Mouse (Mus musculus): Measurements from ENCODE around the gene Gabrb3. TPM values are rescaled to one million over a fixed set of nuclear protein-coding genes. Genes with fewer than 3 reads are reported as not detected.

Gene Gabrb3
- polyA plus RNA-seq, 1 experiment from 2014 or later = 14.2 TPM

GRCm38 (mm10) chr7:57564403-57564802 lies 144.9 kb downstream of the Gabrb3 start:
- no peak for ATAC-seq (ENCODE audit: insufficient read depth, low FRiP score, low TSS enrichment)
- Histone ChIP-seq H3K4me3 (ENCODE audit: low read depth, low read length) (no peak overlapping the region), H3K9me3 (ENCODE audit: control insufficient read depth, low read length) (no peaks in the 10 kb centered on the region), H3K4me1 (ENCODE audit: control insufficient read depth, insufficient read depth, low read length) (no peaks in the 10 kb centered on the region), H3K4me2 (ENCODE audit: low read depth) (no peak overlapping the region), H3K9ac (ENCODE audit: low read length) (no peak overlapping the region), H3K36me3 (ENCODE audit: control insufficient read depth, insufficient read depth, low read length) (no peaks in the 10 kb centered on the region), H3K27me3 (ENCODE audit: control insufficient read depth, insufficient read depth, low read length) (no peaks in the 10 kb centered on the region), H3K27ac (ENCODE audit: low read depth, low read length) (no peak overlapping the region)
- no peak for DNase-seq (ENCODE audit: low spot score)
- 92% methylated on average over 12 of the region's 12 CpGs for WGBS

- H3K4me2 ChIP-seq (ENCODE audit: low read depth) = peak overlapping the region; percentile 89
- H3K36me3 ChIP-seq (ENCODE audit: control insufficient read depth, insufficient read depth, low read length) = no peaks in the 10 kb centered on the region
- WGBS = 0% methylated on average over 38 of the region's 74 CpGs
- peaks cover 9% of the 10 kb centered on the region; the same call in 1 of the 2 replicates for H3K27me3 ChIP-seq (ENCODE audit: control insufficient read depth, insufficient read depth, low read length)
- peak overlapping the region; percentile 72 for H3K4me3 ChIP-seq (ENCODE audit: low read depth, low read length)
- H3K9me3 ChIP-seq (ENCODE audit: control insufficient read depth, low read length) = no peaks in the 10 kb centered on the region
- peak; percentile 88 for DNase-seq (ENCODE audit: low spot score)
- peak overlapping the region; percentile 60 for H3K9ac ChIP-seq (ENCODE audit: low read length)
- ATAC-seq (ENCODE audit: insufficient read depth, low FRiP score, low TSS enrichment) = peak; percentile 90
- peak overlapping the region; percentile 49; the same call in 1 of the 2 replicates for H3K27ac ChIP-seq (ENCODE audit: low read depth, low read length)
- 0 out of 2 replicates have a peak, but pooled peaks cover 3% of the 10 kb centered on the region for H3K4me1 ChIP-seq (ENCODE audit: control insufficient read depth, insufficient read depth, low read length)
These were observed 171.2 kb downstream of the Gabrb3 start for GRCm38 (mm10) chr7:57590451-57591248.

DNA sequence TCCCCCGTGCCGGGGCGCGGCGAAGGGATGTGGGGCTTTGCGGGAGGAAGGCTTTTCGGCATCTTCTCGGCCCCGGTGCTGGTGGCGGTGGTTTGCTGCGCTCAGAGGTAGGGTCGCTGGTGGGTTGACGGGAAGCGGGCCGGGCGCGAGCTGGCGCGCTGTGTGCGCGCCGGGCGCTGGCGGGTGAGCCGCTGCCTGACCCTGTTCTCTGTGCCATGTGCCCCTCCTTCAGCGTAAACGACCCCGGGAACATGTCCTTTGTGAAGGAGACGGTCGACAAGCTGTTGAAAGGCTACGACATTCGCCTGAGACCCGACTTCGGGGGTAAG lies 171.7 kb downstream of the Gabrb3 start:
- Histone ChIP-seq H3K9ac (ENCODE audit: low read length) (peak overlapping the region; percentile 60), H3K9me3 (ENCODE audit: control insufficient read depth, low read length) (no peaks in the 10 kb centered on the region), H3K4me1 (ENCODE audit: control insufficient read depth, insufficient read depth, low read length) (0 out of 2 replicates have a peak, but pooled peaks cover 3% of the 10 kb centered on the region), H3K27me3 (ENCODE audit: control insufficient read depth, insufficient read depth, low read length) (peaks cover 9% of the 10 kb centered on the region; the same call in 1 of the 2 replicates), H3K27ac (ENCODE audit: low read depth, low read length) (peak overlapping the region; percentile 49; the same call in 1 of the 2 replicates), H3K4me3 (ENCODE audit: low read depth, low read length) (peak overlapping the region; percentile 72), H3K36me3 (ENCODE audit: control insufficient read depth, insufficient read depth, low read length) (no peaks in the 10 kb centered on the region), H3K4me2 (ENCODE audit: low read depth) (peak overlapping the region; percentile 89)
- WGBS = under 1% methylated on average over 27 of the region's 34 CpGs
- DNase-seq (ENCODE audit: low spot score) = no peak
- peak; percentile 79 for ATAC-seq (ENCODE audit: insufficient read depth, low FRiP score, low TSS enrichment)

DNA sequence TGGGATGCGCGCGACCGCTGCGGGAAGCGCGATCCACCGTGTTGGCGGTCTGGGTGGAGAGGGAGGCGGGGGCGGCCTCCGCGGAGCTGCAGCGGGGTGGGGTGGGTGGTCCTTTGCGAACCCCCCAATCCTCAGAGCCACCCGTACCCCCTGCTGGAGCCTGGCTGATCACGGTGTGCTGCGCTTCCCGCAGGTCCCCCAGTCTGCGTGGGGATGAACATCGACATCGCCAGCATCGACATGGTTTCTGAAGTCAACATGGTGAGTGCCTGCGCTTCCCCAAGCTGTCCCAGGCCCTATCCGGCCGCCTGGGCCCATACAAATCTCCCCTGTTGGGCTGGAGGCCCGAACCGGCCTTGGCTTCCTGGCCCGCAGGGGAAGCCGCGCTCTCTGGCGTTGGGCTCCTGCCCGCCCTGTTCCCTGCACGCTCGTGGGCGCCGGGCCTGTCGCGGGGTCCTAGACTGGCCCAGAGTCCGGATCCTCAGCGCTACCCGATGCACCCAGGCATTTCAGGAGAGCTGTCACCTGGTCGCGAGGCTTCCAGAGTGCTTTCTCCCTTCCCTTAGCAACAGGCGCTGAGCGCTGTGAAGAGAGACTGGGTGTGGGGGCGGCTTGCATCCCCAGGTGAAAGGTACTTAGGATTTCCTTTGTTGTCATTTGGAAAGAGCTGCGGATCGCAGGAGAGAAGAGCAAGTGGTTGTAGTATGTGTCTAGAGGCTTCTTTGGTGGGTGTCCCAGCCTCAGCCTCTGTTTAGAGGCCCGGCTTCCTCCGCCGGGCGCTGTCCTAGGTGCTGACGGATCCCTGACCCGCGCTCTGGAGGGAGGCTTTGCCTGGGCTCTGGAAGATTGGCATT lies 172.3 kb downstream of the Gabrb3 start:
- H3K36me3 ChIP-seq (ENCODE audit: control insufficient read depth, insufficient read depth, low read length) = no peaks in the 10 kb centered on the region
- H3K27ac ChIP-seq (ENCODE audit: low read depth, low read length) = no peak overlapping the region; the same call in 1 of the 2 replicates
- H3K4me1 ChIP-seq (ENCODE audit: control insufficient read depth, insufficient read depth, low read length) = 0 out of 2 replicates have a peak, but pooled peaks cover 3% of the 10 kb centered on the region
- H3K4me2 ChIP-seq (ENCODE audit: low read depth) = peak overlapping the region; percentile 89
- no peaks in the 10 kb centered on the region for H3K9me3 ChIP-seq (ENCODE audit: control insufficient read depth, low read length)
- H3K4me3 ChIP-seq (ENCODE audit: low read depth, low read length) = peak overlapping the region; percentile 72
- ATAC-seq (ENCODE audit: insufficient read depth, low FRiP score, low TSS enrichment) (peak; percentile 39), DNase-seq (ENCODE audit: low spot score) (peak; percentile 77)
- peaks cover 9% of the 10 kb centered on the region; the same call in 1 of the 2 replicates for H3K27me3 ChIP-seq (ENCODE audit: control insufficient read depth, insufficient read depth, low read length)
- WGBS = under 1% methylated on average over 55 of the region's 56 CpGs
- H3K9ac ChIP-seq (ENCODE audit: low read length) = peak overlapping the region; percentile 60

- DNase-seq (ENCODE audit: low spot score) (no peak), ATAC-seq (ENCODE audit: insufficient read depth, low FRiP score, low TSS enrichment) (no peak)
- Histone ChIP-seq H3K36me3 (ENCODE audit: control insufficient read depth, insufficient read depth, low read length) (no peaks in the 10 kb centered on the region), H3K4me3 (ENCODE audit: low read depth, low read length) (no peak overlapping the region), H3K4me1 (ENCODE audit: control insufficient read depth, insufficient read depth, low read length) (no peaks in the 10 kb centered on the region), H3K27me3 (ENCODE audit: control insufficient read depth, insufficient read depth, low read length) (no peaks in the 10 kb centered on the region), H3K27ac (ENCODE audit: low read depth, low read length) (no peak overlapping the region), H3K9me3 (ENCODE audit: control insufficient read depth, low read length) (no peaks in the 10 kb centered on the region), H3K9ac (ENCODE audit: low read length) (no peak overlapping the region), H3K4me2 (ENCODE audit: low read depth) (no peak overlapping the region)
- 62% methylated on average over 5 of the region's 5 CpGs for WGBS
These were observed 177.8 kb downstream of the Gabrb3 start for GRCm38 (mm10) chr7:57597341-57597740.

DNA sequence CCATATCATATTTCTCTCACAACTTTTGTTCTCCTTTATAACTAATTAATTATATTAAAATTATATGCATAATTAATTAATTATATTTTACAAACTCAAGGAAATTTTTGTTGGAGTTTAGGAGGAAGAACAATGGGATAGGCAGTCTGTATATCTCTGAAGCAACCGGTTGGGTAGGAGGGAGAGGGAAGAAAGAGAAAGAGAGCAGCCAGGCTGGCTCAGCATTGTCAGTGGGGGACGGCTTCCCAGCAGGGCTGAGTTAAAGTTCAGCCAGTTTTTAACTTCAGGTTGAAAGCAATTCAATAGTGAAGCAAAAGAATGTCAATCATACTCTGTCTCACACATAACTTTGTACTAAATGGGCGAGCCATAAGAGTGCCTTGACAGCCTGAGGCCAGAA lies 199.2 kb downstream of the Gabrb3 start:
- DNase-seq (ENCODE audit: low spot score) (no peak), ATAC-seq (ENCODE audit: insufficient read depth, low FRiP score, low TSS enrichment) (no peak)
- no peaks in the 10 kb centered on the region for H3K27me3 ChIP-seq (ENCODE audit: control insufficient read depth, insufficient read depth, low read length)
- 46% methylated on average over 3 of the region's 3 CpGs for WGBS
- H3K4me2 ChIP-seq (ENCODE audit: low read depth) = no peak overlapping the region
- H3K4me1 ChIP-seq (ENCODE audit: control insufficient read depth, insufficient read depth, low read length) = no peaks in the 10 kb centered on the region
- no peak overlapping the region for H3K27ac ChIP-seq (ENCODE audit: low read depth, low read length)
- H3K9me3 ChIP-seq (ENCODE audit: control insufficient read depth, low read length) = no peaks in the 10 kb centered on the region
- H3K4me3 ChIP-seq (ENCODE audit: low read depth, low read length) = no peak overlapping the region
- no peaks in the 10 kb centered on the region for H3K36me3 ChIP-seq (ENCODE audit: control insufficient read depth, insufficient read depth, low read length)
- no peak overlapping the region for H3K9ac ChIP-seq (ENCODE audit: low read length)

DNA sequence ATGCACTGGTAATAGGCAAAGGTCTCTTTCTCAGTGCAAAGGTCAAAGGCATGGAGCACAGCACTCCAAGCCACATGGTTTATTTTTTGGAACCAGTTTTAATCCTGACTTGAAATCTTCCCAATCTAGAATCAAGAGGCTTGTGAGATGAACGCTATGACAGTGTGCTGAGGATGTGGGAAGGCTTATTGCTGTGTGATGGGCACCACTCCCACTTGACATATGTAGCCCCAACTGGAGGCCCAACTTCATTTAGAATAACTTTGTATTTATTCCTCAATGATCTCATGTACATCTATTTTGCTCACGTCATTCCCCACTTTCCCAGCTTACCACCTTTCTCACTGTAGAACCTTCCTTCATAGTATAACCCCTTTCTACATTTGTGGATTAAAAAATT lies 200.5 kb downstream of the Gabrb3 start:
- WGBS = 93% methylated on average over 2 of the region's 2 CpGs
- H3K9ac ChIP-seq (ENCODE audit: low read length) = no peak overlapping the region
- H3K27ac ChIP-seq (ENCODE audit: low read depth, low read length) = no peak overlapping the region
- DNase-seq (ENCODE audit: low spot score) = no peak
- H3K4me3 ChIP-seq (ENCODE audit: low read depth, low read length) = no peak overlapping the region
- H3K4me1 ChIP-seq (ENCODE audit: control insufficient read depth, insufficient read depth, low read length) = no peaks in the 10 kb centered on the region
- no peak overlapping the region for H3K4me2 ChIP-seq (ENCODE audit: low read depth)
- no peak for ATAC-seq (ENCODE audit: insufficient read depth, low FRiP score, low TSS enrichment)
- no peaks in the 10 kb centered on the region for H3K27me3 ChIP-seq (ENCODE audit: control insufficient read depth, insufficient read depth, low read length)
- no peaks in the 10 kb centered on the region for H3K36me3 ChIP-seq (ENCODE audit: control insufficient read depth, insufficient read depth, low read length)
- no peaks in the 10 kb centered on the region for H3K9me3 ChIP-seq (ENCODE audit: control insufficient read depth, low read length)

GRCm38 (mm10) chr7:57623718-57624117 lies 204.2 kb downstream of the Gabrb3 start:
- no peaks in the 10 kb centered on the region for H3K4me1 ChIP-seq (ENCODE audit: control insufficient read depth, insufficient read depth, low read length)
- no peaks in the 10 kb centered on the region for H3K36me3 ChIP-seq (ENCODE audit: control insufficient read depth, insufficient read depth, low read length)
- WGBS = 89% methylated on average over 4 of the region's 4 CpGs
- no peak overlapping the region for H3K4me3 ChIP-seq (ENCODE audit: low read depth, low read length)
- H3K4me2 ChIP-seq (ENCODE audit: low read depth) = no peak overlapping the region
- H3K27me3 ChIP-seq (ENCODE audit: control insufficient read depth, insufficient read depth, low read length) = no peaks in the 10 kb centered on the region
- H3K27ac ChIP-seq (ENCODE audit: low read depth, low read length) = no peak overlapping the region
- ATAC-seq (ENCODE audit: insufficient read depth, low FRiP score, low TSS enrichment) (no peak), DNase-seq (ENCODE audit: low spot score) (no peak)
- H3K9me3 ChIP-seq (ENCODE audit: control insufficient read depth, low read length) = no peaks in the 10 kb centered on the region
- no peak overlapping the region for H3K9ac ChIP-seq (ENCODE audit: low read length)
